Mouse (Mus musculus): ENCODE data around the gene Exph5.

Gene Exph5

GRCm38 (mm10) chr9:53320894-53321650 is 19.6 kb downstream of the Exph5 start:
- no peak for DNase-seq (ENCODE audit: low spot score)

GRCm38 (mm10) chr9:53321683-53322082 is 20.2 kb downstream of the Exph5 start:
- DNase-seq (ENCODE audit: low spot score), result no peak

- DNase-seq (ENCODE audit: low spot score), result no peak
Observed at GRCm38 (mm10) chr9:53323419-53324251, 22.2 kb downstream of the Exph5 start.

- no peak for DNase-seq (ENCODE audit: low spot score)
Observed at GRCm38 (mm10) chr9:53325363-53326090, 24.1 kb downstream of the Exph5 start.

- no peak for DNase-seq (ENCODE audit: low spot score)
Observed at GRCm38 (mm10) chr9:53328203-53328602, 26.7 kb downstream of the Exph5 start.

- DNase-seq (ENCODE audit: low spot score), result no peak
Observed at GRCm38 (mm10) chr9:53329301-53330206, 28.1 kb downstream of the Exph5 start.

- no peak for DNase-seq (ENCODE audit: low spot score)
Observed at GRCm38 (mm10) chr9:53330247-53330646, 28.8 kb downstream of the Exph5 start.

- DNase-seq (ENCODE audit: low spot score), result no peak
Observed at GRCm38 (mm10) chr9:53333436-53333835, 32.0 kb downstream of the Exph5 start.

GRCm38 (mm10) chr9:53335131-53335530 is 33.7 kb downstream of the Exph5 start:
- DNase-seq (ENCODE audit: low spot score), result no peak

- DNase-seq (ENCODE audit: low spot score), result no peak
Observed at GRCm38 (mm10) chr9:53339603-53340002, 38.1 kb downstream of the Exph5 start.

- no peak for DNase-seq (ENCODE audit: low spot score)
Observed at GRCm38 (mm10) chr9:53340328-53340916, 39.0 kb downstream of the Exph5 start.

GRCm38 (mm10) chr9:53340969-53341368 is 39.5 kb downstream of the Exph5 start:
- peak; percentile 12 for DNase-seq (ENCODE audit: low spot score)

- DNase-seq (ENCODE audit: low spot score), result no peak
Observed at GRCm38 (mm10) chr9:53341981-53342380, 40.5 kb downstream of the Exph5 start.

GRCm38 (mm10) chr9:53344646-53345432 is 43.4 kb downstream of the Exph5 start:
- DNase-seq (ENCODE audit: low spot score), result no peak

GRCm38 (mm10) chr9:53345728-53346127 is 44.3 kb downstream of the Exph5 start:
- no peak for DNase-seq (ENCODE audit: low spot score)

- no peak for DNase-seq (ENCODE audit: low spot score)
Observed at GRCm38 (mm10) chr9:53346402-53346801, 44.9 kb downstream of the Exph5 start.

- DNase-seq (ENCODE audit: low spot score), result no peak
Observed at GRCm38 (mm10) chr9:53349211-53349610, 47.7 kb downstream of the Exph5 start.

GRCm38 (mm10) chr9:53350331-53350730 is 48.9 kb downstream of the Exph5 start:
- no peak for DNase-seq (ENCODE audit: low spot score)

- no peak for DNase-seq (ENCODE audit: low spot score)
Observed at GRCm38 (mm10) chr9:53351899-53352298, 50.4 kb downstream of the Exph5 start.

GRCm38 (mm10) chr9:53353161-53353560 is 51.7 kb downstream of the Exph5 start:
- DNase-seq (ENCODE audit: low spot score), result no peak

Data from ovary, postnatal 36 days (tissue).